Mouse (Mus musculus) ES-Bruce4 (cell line): ENCODE data around the gene Tent2.

Experiments used
- CTCF ChIP-seq: IDR thresholded peaks from one replicate; pipeline ENCODE4 v1.8.1; 2011; ENCODE audit warnings: low read depth, low read length
- POLR2A ChIP-seq: IDR thresholded peaks from one replicate; pipeline ENCODE4 v1.8.1; 2011; ENCODE audit warnings: low read length; ENCODE audit not compliant: insufficient read depth

DNA sequence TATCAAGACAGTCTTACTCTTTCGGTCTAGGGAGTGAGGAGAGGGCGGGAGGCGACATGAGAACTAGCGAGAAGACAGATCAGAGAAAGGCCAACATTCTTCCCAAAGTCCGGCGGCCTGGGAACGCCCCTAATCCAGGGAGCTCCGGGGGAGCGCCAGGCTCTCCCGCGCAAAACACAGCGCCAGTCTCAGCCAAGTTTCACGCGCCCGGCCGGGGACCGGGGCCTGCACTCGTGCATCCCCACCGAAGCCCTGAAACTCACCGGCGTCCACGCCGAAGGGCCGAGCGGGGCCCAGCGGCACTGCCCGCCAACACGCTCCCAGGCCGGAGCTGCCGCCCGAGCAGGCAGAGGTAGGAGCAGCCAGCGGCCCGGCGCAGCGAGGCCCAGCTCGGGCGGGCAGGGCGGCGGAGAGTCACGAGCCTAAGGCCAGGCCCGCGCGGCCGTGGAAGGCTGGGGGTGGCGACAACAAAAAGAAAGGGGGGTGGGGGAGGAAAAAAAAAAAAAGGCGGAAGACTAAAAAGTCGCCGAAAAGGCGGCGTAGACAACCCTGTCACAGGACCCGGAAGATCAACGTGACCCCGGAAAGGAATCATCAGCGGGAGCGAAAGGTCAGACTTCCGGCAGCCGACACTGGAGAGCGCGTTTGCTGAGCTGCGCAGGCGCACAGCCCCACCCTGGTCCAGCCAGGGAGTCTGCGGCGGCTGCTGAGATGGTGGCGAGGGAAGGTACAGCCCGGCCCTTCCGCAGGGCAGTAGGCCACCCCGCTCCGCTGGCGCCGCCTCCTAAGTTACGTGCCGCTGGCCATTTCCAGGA lies at the start of gene Tent2:
- TF ChIP-seq CTCF (no peak), POLR2A (peak; percentile 90)
